Mouse (Mus musculus) ES-E14 (cell line): ENCODE data around the gene Arpc2.

Experiments used
- CHD2 ChIP-seq: IDR thresholded peaks from 2 replicates; pipeline ENCODE4 v1.6.1; 2014; ENCODE audit warnings: mild to moderate bottlenecking, low read depth, low read length, inconsistent platforms
- HCFC1 ChIP-seq: IDR thresholded peaks from 2 replicates; pipeline ENCODE4 v1.6.1; 2012; ENCODE audit warnings: low read length, inconsistent platforms, borderline replicate concordance; ENCODE audit not compliant: insufficient read depth
- MAFK ChIP-seq: IDR thresholded peaks from 2 replicates; pipeline ENCODE4 v1.6.1; 2014; ENCODE audit warnings: mild to moderate bottlenecking, low read depth, low read length, inconsistent platforms; ENCODE audit not compliant: insufficient read depth
- ZC3H11A ChIP-seq: IDR thresholded peaks from 2 replicates; pipeline ENCODE4 v1.6.1; 2012; ENCODE audit warnings: low read depth, mild to moderate bottlenecking, inconsistent platforms, low read length, borderline replicate concordance
- ZNF384 ChIP-seq: IDR thresholded peaks from 2 replicates; pipeline ENCODE4 v1.6.1; 2012; ENCODE audit warnings: low read depth, low read length, inconsistent platforms

DNA sequence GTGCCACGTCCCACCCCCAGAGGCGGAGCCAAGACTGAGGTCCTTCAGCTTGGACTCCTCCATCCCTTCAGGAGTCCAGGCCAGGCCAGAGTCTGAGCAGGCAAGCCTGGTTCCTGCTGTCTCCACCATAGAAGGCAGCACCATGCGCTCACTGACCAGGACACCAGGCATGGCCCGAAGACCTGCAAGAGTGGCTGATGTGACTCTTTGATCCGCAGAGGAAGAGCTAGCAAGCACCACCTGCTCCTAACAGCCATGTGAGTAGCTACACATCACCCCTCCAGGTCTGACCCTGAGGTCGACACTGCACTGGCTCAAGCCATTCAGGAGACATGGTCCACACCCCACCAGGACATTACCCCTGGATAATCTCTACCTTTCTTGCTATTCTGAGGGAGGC lies 41.2 kb downstream of the Arpc2 start:
- TF ChIP-seq MAFK (no peak), ZNF384 (no peak), CHD2 (no peak), HCFC1 (no peak), ZC3H11A (no peak)
